Mouse (Mus musculus): ENCODE measurements around the gene Adgrf1.

DNA sequence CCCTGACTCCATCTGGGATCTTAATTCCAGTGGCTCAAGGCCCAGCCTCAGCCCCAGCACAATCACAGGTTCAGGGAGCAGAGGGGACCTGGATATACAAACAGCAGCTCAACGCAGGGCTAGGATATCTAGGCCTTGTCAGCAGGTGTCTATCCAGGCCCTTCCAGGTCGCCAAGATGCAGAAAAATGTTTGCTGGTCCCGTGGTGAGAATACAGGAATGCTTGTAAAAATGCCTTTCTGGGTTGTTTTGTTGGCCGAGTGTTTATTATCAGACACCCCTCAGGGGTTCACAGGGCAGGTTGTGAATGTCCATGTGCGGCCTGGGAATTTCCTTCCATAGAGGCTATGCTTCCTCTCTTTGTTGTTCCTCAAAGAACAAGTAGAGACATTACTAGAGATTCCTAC, 98.0 kb downstream of the Adgrf1 start:
- TF ChIP-seq CTCF (IDR thresholded peaks at IDR 0.05; ENCODE audit: low read depth) (no peak), EP300 (IDR thresholded peaks at IDR 0.05; ENCODE audit: low read depth) (no peak)
